Mouse (Mus musculus) olfactory bulb, adult 2 months (tissue): ENCODE data around the gene Lypd6b. TPM values are rescaled to one million over a fixed set of nuclear protein-coding genes. Genes with fewer than 3 reads are reported as not detected.

Source experiments
- H3K27ac ChIP-seq: fragments of 200-500 bp; 2 replicates; pipeline ENCODE4 v1.5.1; 2012; ENCODE audit warnings: low read depth, low read length; ENCODE audit not compliant: insufficient read depth
- H3K4me1 ChIP-seq: fragments of 200-500 bp; 2 replicates; pipeline ENCODE4 v1.6.1; 2012; ENCODE audit warnings: low read length; ENCODE audit not compliant: control insufficient read depth, insufficient read depth
- H3K4me3 ChIP-seq: fragments of 200-500 bp; 2 replicates; pipeline ENCODE4 v1.5.1; 2012; ENCODE audit warnings: mild to moderate bottlenecking, low read depth, low read length, moderate library complexity; ENCODE audit not compliant: insufficient read depth
- CTCF ChIP-seq: fragments of 200-500 bp; IDR thresholded peaks from 2 replicates; pipeline ENCODE4 v1.5.1; 2012; ENCODE audit warnings: low read depth, mild to moderate bottlenecking, low read length, moderate library complexity; ENCODE audit not compliant: insufficient read depth
- POLR2A ChIP-seq: fragments of 200-500 bp; IDR thresholded peaks from 2 replicates; pipeline ENCODE4 v1.6.1; 2012; ENCODE audit warnings: mild to moderate bottlenecking, low read depth, low read length, moderate library complexity; ENCODE audit not compliant: insufficient read depth
- WGBS: fragments of 180-500 bp; shearing (Covaris S2); methylation state at CpG from one replicate; pipeline ENCODE4 v1.1.7; 2018; 5-methylcytosine and 5-hydroxymethylcytosine counted together
- polyA plus RNA-seq: library from polyadenylated mRNA; stranded (reverse); fragments of >200 nt; gene quantifications from 2 replicates; pipeline ENCODE4 v1.2.4, GENCODE M21; 2012; ENCODE audit warnings: low replicate concordance; ENCODE audit not compliant: missing spikeins, insufficient read depth, insufficient read length

The Lypd6b gene
- polyA plus RNA-seq, 1 experiment, result not detected

DNA sequence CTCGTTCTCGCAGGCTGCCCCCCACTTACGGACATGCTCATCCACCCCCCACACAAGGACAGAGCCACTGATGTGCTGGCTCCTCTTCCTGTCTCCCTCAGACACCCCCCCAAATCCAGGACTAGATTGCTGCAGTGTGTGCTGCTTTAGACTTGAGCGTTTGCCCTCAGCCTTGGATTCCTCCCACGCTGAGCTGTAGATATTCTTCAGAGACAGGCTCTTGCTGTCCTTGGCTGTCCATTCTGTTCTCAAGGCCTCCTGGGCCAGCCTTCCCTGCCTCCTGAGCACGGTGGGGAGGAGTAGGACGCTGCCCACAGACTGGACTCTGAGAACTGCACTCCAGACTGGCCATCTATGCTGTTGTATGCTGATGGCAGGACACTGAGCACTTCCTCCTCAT, 40.5 kb upstream of the Lypd6b start:
- Histone ChIP-seq H3K4me1 (peaks cover 12% of the 10 kb centered on the region), H3K27ac (no peak overlapping the region), H3K4me3 (no peak overlapping the region)
- 79% methylated on average over 7 of the region's 7 CpGs for WGBS
- TF ChIP-seq CTCF (no peak), POLR2A (no peak)

DNA sequence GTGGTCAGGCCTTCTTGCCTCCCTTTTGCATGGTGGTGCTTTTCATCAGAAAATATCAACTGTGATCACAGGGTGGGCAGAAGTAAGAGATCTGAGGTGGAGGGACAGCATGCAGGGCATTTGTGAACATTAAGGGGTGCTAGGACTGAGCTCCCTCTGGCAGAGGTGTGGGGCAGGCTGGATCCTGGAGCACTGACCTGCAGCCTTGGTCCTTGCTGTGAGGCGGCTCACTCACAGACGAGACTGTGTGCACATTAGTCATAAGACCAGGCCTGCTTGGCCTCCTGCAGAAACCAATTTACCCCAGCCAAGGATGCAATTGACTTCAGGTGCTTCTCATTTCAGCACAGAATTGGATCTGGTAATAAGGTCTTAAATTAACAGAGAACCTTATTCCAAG, 39.8 kb upstream of the Lypd6b start:
- peaks cover 11% of the 10 kb centered on the region for H3K4me1 ChIP-seq
- no peak overlapping the region for H3K27ac ChIP-seq
- 91% methylated on average over 2 of the region's 2 CpGs for WGBS
- H3K4me3 ChIP-seq, result no peak overlapping the region
- TF ChIP-seq CTCF (no peak), POLR2A (no peak)

DNA sequence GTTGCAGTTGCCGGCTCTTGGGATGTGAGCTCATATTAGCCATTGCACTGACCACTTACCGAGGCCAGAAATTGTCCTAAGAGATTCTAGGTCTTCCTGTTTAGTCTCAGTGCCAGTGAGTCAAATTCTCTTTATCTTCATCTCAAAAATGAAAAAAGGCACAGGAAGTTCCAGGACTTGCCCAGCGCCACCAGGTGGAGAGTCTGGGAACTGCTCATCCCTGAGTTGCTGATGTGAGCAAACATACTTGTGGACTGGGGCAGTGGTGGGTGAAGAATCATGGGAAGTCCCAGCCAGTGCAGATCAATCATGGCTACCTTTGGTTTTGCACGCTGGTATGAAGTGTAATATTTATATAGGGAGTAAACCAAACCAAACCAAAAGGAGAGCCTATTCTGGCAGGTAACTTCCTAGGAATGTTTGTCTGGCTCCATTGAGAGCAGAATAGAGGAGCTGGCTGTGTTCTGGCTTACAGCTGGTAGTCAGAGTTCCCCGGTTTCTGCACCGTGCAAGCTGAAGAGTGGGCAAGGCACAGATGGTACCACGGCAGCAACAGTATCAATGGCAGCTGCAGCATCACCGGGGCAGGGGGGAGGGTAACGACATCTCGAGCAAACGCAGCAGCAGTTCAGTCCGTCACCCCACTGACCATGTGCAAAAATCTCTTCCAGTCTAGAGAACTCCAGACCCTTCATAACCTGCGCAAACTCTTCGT, 38.7 kb upstream of the Lypd6b start:
- Histone ChIP-seq H3K4me3 (no peak overlapping the region), H3K27ac (no peak overlapping the region), H3K4me1 (peaks cover 5% of the 10 kb centered on the region)
- 80% methylated on average over 14 of the region's 14 CpGs for WGBS
- TF ChIP-seq POLR2A (no peak), CTCF (no peak)

DNA sequence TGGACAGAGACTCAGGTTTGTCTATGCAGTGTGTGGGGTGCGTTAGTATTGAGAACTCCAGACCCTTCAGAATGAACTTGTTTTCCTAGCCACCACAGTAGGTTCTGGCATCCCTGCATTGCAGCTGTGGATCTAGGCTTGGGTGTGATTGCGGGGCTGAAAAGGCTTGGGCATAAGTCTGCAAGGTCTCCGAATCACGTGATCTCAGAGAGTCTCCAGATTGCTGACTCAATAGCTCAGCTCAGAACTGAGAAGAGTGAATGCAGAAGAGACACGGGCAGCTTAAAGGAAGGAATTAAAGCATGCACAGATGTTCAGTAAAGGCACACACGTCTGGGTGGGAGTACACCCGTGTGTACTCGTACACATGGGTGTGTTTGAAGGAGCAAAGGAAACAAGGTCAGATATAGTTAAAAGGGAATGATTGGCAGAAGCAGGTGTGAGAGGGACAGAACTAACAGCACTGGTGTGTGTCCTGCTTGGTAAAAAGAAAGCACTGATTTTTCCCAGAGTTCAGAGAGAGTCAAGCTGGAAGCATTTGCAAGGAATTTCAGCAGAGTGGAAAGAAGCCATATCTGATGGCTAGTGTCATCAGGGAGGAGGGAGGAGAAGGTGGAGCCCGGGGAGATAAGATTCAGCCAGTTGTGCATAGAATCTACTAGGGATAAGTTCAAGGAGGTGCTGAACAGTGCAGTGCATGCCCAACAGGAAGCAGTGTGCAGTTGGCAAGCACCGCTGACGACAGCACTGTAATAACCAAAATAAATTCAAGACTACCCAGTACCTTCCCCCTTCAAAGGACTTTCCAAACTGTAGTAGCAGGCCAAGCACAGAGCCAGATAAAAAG, 37.5 kb upstream of the Lypd6b start:
- WGBS, result 75% methylated on average over 11 of the region's 11 CpGs
- Histone ChIP-seq H3K4me1 (no peaks in the 10 kb centered on the region), H3K4me3 (no peak overlapping the region), H3K27ac (no peak overlapping the region)
- TF ChIP-seq POLR2A (no peak), CTCF (no peak)

DNA sequence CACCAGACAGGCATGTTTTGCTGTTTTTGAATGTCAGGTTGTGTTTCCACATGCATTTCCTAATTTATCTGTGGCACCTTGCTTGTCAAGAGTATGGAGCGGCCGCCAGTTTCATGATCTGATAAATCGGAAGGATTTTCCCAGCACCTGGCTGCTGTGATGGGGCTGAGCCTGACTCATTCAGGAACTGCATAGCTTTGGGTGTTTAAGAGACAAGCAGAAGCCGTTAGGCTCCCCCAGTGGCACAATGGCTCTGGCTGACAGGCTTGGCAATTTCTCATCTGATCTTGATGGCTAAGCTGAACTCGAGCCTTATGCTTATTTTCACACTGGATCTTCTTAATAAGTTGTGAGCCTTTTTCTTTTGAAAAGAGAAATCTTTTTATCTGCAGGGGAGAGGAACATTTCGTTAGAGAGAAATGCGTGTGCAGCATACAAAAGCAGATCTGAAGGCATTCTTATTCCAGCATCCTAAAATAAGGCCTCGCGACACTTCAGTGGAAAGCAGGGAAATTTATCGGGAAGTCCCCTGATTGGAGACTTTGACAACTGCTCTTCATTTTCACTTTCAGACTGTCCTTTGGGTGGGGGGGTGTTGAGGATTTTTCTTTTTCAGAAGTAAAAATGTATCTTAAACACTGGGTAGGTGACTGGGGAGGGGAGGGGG, 35.8 kb upstream of the Lypd6b start:
- no peak for TF ChIP-seq POLR2A
- no peak for TF ChIP-seq CTCF
- 72% methylated on average over 10 of the region's 10 CpGs for WGBS
- H3K4me3 ChIP-seq, result no peak overlapping the region
- H3K4me1 ChIP-seq, result no peaks in the 10 kb centered on the region
- H3K27ac ChIP-seq, result no peak overlapping the region

DNA sequence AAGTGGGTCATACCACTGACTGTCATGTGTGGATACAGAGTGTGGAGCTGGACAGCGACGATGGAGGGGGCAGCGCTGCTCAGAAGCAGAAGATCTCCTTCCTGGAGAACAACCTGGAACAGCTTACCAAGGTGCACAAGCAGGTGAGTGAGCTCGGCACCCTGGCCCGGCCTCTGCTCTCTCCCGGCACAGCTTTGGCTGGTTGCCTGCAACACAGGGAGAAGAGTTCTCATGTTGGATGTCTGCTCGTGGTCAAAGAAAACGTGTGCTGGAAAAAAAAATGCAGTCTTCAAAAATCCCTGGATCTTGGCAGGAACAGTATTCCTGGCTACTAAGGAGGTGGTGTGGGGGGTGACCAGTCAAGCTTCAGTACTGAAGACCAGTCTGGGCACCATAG, 35.3 kb upstream of the Lypd6b start:
- no peak for TF ChIP-seq POLR2A
- TF ChIP-seq CTCF, result no peak
- WGBS, result 82% methylated on average over 8 of the region's 8 CpGs
- Histone ChIP-seq H3K4me1 (no peaks in the 10 kb centered on the region), H3K4me3 (no peak overlapping the region), H3K27ac (no peak overlapping the region)

DNA sequence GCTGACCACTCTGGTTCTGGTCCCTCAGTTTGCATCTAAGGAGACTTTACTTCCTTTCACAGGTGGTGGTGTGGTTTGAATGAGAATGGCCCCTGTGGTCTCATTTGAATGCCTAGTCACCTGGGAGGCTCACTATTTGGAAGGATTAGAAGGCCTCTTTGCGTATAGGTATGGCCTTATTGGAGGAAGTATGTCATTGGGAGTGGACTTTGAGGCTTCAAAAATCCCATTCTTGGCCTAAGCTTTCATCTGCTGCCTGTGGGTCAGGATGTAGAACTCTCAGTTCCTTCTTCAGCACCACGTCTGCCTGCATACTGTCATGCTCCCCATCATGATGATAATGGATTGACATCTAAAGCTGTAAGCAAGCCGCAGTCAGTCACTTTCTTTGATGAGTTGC, 34.4 kb upstream of the Lypd6b start:
- H3K27ac ChIP-seq, result no peak overlapping the region
- H3K4me1 ChIP-seq, result no peaks in the 10 kb centered on the region
- TF ChIP-seq CTCF, result no peak
- TF ChIP-seq POLR2A, result no peak
- 98% methylated on average over 3 of the region's 3 CpGs for WGBS
- no peak overlapping the region for H3K4me3 ChIP-seq

DNA sequence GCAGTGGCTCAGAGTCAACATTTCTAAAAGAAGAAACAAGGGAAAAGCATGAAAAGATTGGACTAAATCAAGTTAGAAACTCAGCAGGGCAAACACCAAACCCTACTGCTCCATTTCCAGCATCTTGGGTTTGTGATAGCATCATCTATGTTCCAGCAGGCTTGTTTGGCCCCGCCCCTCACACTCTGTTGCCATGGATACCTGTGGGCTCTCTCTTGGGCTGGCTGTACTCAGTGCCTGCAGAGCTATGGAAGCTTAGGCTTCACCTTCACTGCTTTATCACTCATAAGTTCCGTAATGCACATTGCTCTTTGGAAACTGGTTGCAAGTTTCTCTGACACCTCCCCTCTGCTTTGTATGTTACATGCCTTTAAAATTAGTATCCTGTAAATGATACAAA, 32.4 kb upstream of the Lypd6b start:
- Histone ChIP-seq H3K4me1 (no peaks in the 10 kb centered on the region), H3K27ac (no peak overlapping the region), H3K4me3 (no peak overlapping the region)
- no peak for TF ChIP-seq POLR2A
- TF ChIP-seq CTCF, result no peak
- WGBS, result 58% methylated on average over 2 of the region's 2 CpGs

DNA sequence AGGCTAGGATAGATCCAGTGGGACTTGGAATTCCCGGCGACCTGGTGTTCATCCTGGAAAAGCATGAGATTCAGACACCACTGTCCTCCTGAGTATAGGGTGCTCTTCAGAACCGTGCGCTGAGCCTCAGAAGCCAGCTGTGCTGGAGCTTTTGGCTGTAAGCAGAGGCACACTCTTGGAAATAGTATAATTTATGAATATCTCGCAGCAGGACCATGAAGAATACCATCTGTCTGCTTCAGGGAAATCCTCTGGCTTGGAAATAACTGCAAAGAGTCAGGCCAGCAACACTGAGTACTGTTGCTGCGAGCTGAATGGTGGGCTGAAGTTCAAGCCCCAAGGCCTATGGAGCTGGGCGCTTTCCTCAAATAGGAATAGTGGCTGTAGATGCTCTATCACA, 29.9 kb upstream of the Lypd6b start:
- 95% methylated on average over 7 of the region's 7 CpGs for WGBS
- Histone ChIP-seq H3K4me1 (no peaks in the 10 kb centered on the region), H3K4me3 (no peak overlapping the region), H3K27ac (no peak overlapping the region)
- TF ChIP-seq POLR2A (no peak), CTCF (no peak)
